Mouse (Mus musculus): Measurements from ENCODE around the gene Sema7a.

DNA sequence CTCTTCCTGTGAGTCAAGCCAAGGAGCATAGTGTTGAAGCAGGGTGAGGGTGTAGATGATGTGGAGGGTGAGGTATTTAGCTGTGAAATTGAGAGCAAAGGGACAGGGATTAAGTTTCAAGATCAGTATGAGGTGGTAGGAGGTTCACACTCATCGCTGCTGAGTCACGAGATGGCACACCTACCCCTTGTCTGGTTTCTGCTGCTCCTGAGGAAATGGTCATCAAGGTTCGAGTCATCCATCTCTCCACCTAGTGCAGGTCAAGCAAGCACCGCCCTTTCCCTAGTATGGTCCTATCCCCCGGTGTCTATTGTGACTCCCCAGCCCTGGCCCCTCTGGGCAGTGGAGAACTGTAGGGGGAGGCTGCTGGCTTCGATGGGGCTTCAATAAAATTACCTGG lies 49.4 kb downstream of the Sema7a start:
- TF ChIP-seq POLR2A (IDR thresholded peaks at IDR 0.05; ENCODE audit: borderline replicate concordance, control insufficient read depth, low read depth, low read length), result no peak
- no peak for TF ChIP-seq CTCF (IDR thresholded peaks at IDR 0.05; ENCODE audit: control insufficient read depth, insufficient read depth, low read length)

Measured in bone marrow, adult 2 months (tissue).